Mouse (Mus musculus) stomach, embryonic 15.5 days (tissue): ENCODE data around the gene Calml3. TPM values are rescaled to one million over a fixed set of nuclear protein-coding genes. Genes with fewer than 3 reads are reported as not detected.

Experiments used
- ATAC-seq: fragments of 200-750 bp; cut with Nextera tagmentation; 2 replicates; pipeline ENCODE4 v1.8.0; 2017; ENCODE audit warnings: low read depth, moderate number of reproducible peaks, moderate TSS enrichment; ENCODE audit not compliant: insufficient read depth, low FRiP score
- H3K27ac ChIP-seq: fragments of 300-500 bp; sonication (generic); 2 replicates; pipeline ENCODE4 v1.5.1; 2015; ENCODE audit warnings: mild to moderate bottlenecking, inconsistent platforms
- H3K27me3 ChIP-seq: fragments of 300-500 bp; sonication (generic); replicated peaks from 2 replicates; pipeline ENCODE4 v1.6.1; 2015; ENCODE audit warnings: inconsistent platforms
- H3K36me3 ChIP-seq: fragments of 300-500 bp; sonication (generic); 2 replicates; pipeline ENCODE4 v1.6.1; 2015; ENCODE audit warnings: inconsistent platforms
- H3K4me1 ChIP-seq: fragments of 300-500 bp; sonication (generic); 2 replicates; pipeline ENCODE4 v1.6.1; 2015; ENCODE audit warnings: inconsistent platforms
- H3K4me2 ChIP-seq: fragments of 300-500 bp; sonication (generic); 2 replicates; pipeline ENCODE4 v1.6.1; 2015; ENCODE audit warnings: mild to moderate bottlenecking, inconsistent platforms
- H3K4me3 ChIP-seq: fragments of 300-500 bp; sonication (generic); replicated peaks from 2 replicates; pipeline ENCODE4 v1.5.1; 2015; ENCODE audit warnings: inconsistent platforms
- H3K9ac ChIP-seq: fragments of 300-500 bp; sonication (generic); 2 replicates; pipeline ENCODE4 v1.6.1; 2015; ENCODE audit warnings: inconsistent platforms
- H3K9me3 ChIP-seq: fragments of 300-500 bp; sonication (generic); 2 replicates; pipeline ENCODE4 v1.6.1; 2016; ENCODE audit warnings: inconsistent platforms
- WGBS: fragments of 180-500 bp; shearing (Covaris S2); methylation state at CpG from one replicate; pipeline ENCODE4 v1.1.7; 2015; 5-methylcytosine and 5-hydroxymethylcytosine counted together
- polyA plus RNA-seq: library from polyadenylated mRNA; unstranded; fragments of >200 nt; fragmentation: Nextera tagmentation; extraction: Ambion mirVana; gene quantifications from 2 replicates; pipeline ENCODE4 v1.2.1, GENCODE M21; 2015

Gene Calml3
- polyA plus RNA-seq, 1 experiment from 2014 or later, result 10.9 TPM

- Histone ChIP-seq H3K4me2 (no peak overlapping the region), H3K9ac (no peak overlapping the region), H3K27me3 (no peaks in the 10 kb centered on the region), H3K4me3 (no peak overlapping the region), H3K9me3 (no peaks in the 10 kb centered on the region), H3K4me1 (0 out of 2 replicates have a peak, but pooled peaks cover 5% of the 10 kb centered on the region), H3K27ac (no peak overlapping the region), H3K36me3 (no peaks in the 10 kb centered on the region)
- no peak for ATAC-seq
These were observed 37.0 kb downstream of the Calml3 start for GRCm38 (mm10) chr13:3767086-3767485.

- Histone ChIP-seq H3K27me3 (no peaks in the 10 kb centered on the region), H3K36me3 (no peaks in the 10 kb centered on the region), H3K9me3 (no peaks in the 10 kb centered on the region), H3K9ac (no peak overlapping the region), H3K4me1 (0 out of 2 replicates have a peak, but pooled peaks cover 5% of the 10 kb centered on the region), H3K4me3 (no peak overlapping the region), H3K4me2 (no peak overlapping the region), H3K27ac (no peak overlapping the region)
- 61% methylated on average over 4 of the region's 4 CpGs for WGBS
- ATAC-seq, result no peak
These were observed 38.3 kb downstream of the Calml3 start for GRCm38 (mm10) chr13:3765781-3766180.

- ATAC-seq, result no peak
- no peak overlapping the region for H3K9ac ChIP-seq
- 76% methylated on average over 4 of the region's 4 CpGs for WGBS
- no peaks in the 10 kb centered on the region for H3K27me3 ChIP-seq
- H3K27ac ChIP-seq, result no peak overlapping the region
- no peak overlapping the region for H3K4me2 ChIP-seq
- H3K36me3 ChIP-seq, result no peaks in the 10 kb centered on the region
- no peaks in the 10 kb centered on the region for H3K4me1 ChIP-seq
- H3K4me3 ChIP-seq, result no peak overlapping the region
- H3K9me3 ChIP-seq, result no peaks in the 10 kb centered on the region
These were observed 43.0 kb downstream of the Calml3 start for GRCm38 (mm10) chr13:3761131-3761530.

DNA sequence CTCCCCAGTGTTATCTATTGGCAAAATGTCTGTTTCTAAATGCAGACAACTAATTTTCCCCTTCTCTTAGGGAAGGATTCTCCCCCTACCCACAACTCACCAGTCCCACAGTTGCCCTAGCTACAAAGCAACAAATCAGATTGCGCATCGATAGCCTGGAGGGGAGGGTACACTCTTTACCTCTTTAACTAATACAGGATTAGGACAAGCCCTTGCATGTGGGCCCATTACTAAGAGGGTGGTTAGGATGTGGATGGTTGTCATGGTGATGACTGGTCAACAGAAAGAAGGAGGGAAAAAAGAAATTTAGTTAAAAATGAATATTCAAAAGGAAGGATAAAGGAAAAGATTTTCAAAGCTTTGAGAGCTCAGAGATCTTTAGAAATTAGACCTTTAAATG is 45.8 kb downstream of the Calml3 start:
- Histone ChIP-seq H3K9ac (no peak overlapping the region), H3K27ac (no peak overlapping the region), H3K9me3 (no peaks in the 10 kb centered on the region), H3K36me3 (no peaks in the 10 kb centered on the region), H3K4me2 (no peak overlapping the region), H3K4me1 (no peaks in the 10 kb centered on the region), H3K4me3 (no peak overlapping the region), H3K27me3 (no peaks in the 10 kb centered on the region)
- no peak for ATAC-seq
- whole genome bisulfite sequencing, result 84% methylated on average over 2 of the region's 2 CpGs

GRCm38 (mm10) chr13:3753291-3753690 is 50.8 kb downstream of the Calml3 start:
- Histone ChIP-seq H3K4me3 (no peak overlapping the region), H3K4me2 (no peak overlapping the region), H3K9ac (no peak overlapping the region), H3K27ac (no peak overlapping the region), H3K27me3 (no peaks in the 10 kb centered on the region), H3K4me1 (peaks cover 5% of the 10 kb centered on the region; the same call in 1 of the 2 replicates), H3K9me3 (no peaks in the 10 kb centered on the region), H3K36me3 (no peaks in the 10 kb centered on the region)
- WGBS, result 82% methylated on average over 2 of the region's 2 CpGs
- no peak for ATAC-seq

Other genes with a start within 250 kb of the Calml3 start
- 11.4 and 12.3 TPM in 2 replicates for gene Fam208b, start 193.2 kb downstream of the Calml3 start, polyA plus RNA-seq
- 10.8 and 14.1 TPM in 2 replicates for gene Asb13, start 170.3 kb downstream of the Calml3 start, polyA plus RNA-seq
- gene Calm4, start 33.4 kb upstream of the Calml3 start, polyA plus RNA-seq, result 0.39 TPM in 1 of 2 replicates, not detected in the other
- not detected in 2 replicates for gene Calm5, start 49.9 kb upstream of the Calml3 start, polyA plus RNA-seq
- gene Net1, start 113.9 kb upstream of the Calml3 start, polyA plus RNA-seq, result 90.8 and 104 TPM in 2 replicates
- 4.1 and 8.4 TPM in 2 replicates for gene Tubal3, start 114.0 kb upstream of the Calml3 start, polyA plus RNA-seq
- not detected in 2 replicates for gene Ucn3, start 141.0 kb upstream of the Calml3 start, polyA plus RNA-seq
- gene Akr1c14, start 244.7 kb upstream of the Calml3 start, polyA plus RNA-seq, result 3.1 and 3.2 TPM in 2 replicates